Mouse (Mus musculus): Measurements from ENCODE around the gene Sez6l. TPM values are rescaled to one million over a fixed set of nuclear protein-coding genes. Genes with fewer than 3 reads are reported as not detected.

The Sez6l gene
- total RNA-seq, 2 experiments from 2014 or later = not detected

DNA sequence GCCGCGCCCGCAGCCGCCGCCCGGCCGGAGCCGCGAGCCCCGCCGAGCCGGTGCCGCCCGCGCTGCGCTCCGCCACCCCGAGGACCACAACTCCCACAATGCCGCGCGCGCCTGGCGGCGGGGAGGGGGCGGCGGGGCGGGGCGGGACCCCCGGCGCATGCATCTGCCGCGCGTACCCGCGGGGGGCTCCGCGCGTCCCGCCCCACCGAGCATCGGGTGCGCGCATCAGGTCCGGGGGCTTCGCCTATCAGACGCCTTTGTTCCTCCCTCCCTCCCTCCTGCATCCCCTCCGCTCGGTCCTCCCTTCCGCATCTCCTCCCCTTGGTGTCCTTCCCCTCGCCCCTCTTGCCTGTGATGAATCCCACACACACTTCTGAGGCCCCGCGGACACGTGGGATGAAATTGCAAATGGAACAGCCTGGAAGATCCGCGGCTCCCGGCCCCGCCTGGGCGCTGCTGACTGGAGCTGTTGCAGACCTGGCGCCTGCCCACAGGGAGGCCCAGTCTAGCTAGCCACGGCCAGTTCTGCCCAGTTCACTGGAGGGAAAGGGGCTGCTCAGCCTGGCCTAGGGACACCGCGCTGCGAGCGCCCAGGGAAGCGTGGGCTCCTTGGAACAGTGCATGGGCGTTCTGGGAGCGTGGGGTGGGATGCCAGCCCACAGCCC lies 182.1 kb downstream of the Sez6l start, which contains the start of gene Asphd2:
Asphd2 (minus strand) TSS at position 88 of the 665 bp plus-strand sequence.
- peak; percentile 40 for ATAC-seq (replicated peaks; ENCODE audit: poor library complexity, severe bottlenecking)

GRCm38 (mm10) chr5:112394415-112394763 lies 182.6 kb downstream of the Sez6l start:
- no peak for ATAC-seq (replicated peaks; ENCODE audit: poor library complexity, severe bottlenecking)

DNA sequence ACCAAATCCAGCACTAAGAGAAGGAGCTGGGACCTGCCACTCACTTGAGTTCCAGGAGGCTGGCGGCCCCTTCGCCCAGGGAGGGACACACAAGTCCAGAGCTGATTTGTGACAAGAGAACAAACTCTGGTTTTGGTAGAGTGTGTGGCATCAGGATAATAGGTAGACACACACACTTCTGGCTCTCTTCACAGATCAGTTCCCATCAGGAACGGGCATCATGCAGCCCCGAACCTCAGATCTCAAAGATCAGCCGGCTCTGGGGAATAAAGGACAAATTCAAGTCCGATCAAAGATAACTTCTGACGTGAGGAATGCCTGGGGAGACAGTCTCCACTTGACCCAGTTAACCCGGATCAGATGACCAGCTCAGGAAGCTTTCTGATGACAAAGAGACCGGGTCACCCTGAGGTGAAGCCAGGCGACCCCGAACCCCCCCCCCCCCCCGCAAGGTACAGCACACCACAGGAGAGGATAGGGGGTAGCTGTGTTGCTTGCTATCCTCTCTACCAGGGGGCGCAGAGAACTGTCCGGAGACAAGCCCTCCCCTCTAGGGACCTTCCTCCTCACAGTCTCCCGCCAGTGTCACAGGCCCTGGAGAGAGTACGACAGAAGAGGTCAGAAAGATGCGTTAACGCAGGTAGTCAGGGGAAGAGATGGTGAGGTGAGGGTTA lies 183.1 kb downstream of the Sez6l start:
- ATAC-seq (replicated peaks; ENCODE audit: poor library complexity, severe bottlenecking) = no peak

- no peak for ATAC-seq (replicated peaks; ENCODE audit: poor library complexity, severe bottlenecking)
Measured at GRCm38 (mm10) chr5:112391676-112392323, 185.2 kb downstream of the Sez6l start.

DNA sequence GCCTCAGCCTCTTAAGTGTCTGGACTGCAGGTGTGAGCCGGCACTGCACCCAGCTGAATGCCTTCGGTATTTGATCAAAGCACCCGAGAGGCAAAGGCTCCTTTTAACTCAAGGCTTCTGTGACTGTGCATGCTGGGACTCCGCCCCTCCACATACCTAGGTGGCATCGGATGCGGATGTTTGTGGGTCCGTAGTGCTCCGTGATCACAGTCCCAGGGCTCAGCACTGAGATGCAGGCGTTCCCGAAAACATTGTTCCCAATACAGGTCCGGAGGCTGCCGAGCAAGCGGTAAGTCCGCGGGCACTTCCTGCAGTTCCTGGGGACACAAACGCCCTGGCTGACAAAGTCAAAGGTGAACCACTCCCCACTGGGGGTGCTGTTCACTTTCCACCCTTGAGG lies 186.0 kb downstream of the Sez6l start:
- ATAC-seq (replicated peaks; ENCODE audit: poor library complexity, severe bottlenecking) = no peak

GRCm38 (mm10) chr5:112389352-112389751 lies 187.6 kb downstream of the Sez6l start:
- no peak for ATAC-seq (replicated peaks; ENCODE audit: poor library complexity, severe bottlenecking)

- ATAC-seq (replicated peaks; ENCODE audit: poor library complexity, severe bottlenecking) = no peak
Measured at GRCm38 (mm10) chr5:112385973-112386372, 191.0 kb downstream of the Sez6l start.

GRCm38 (mm10) chr5:112384805-112385472 lies 192.0 kb downstream of the Sez6l start:
- peak; percentile 82 for ATAC-seq (replicated peaks; ENCODE audit: poor library complexity, severe bottlenecking)

GRCm38 (mm10) chr5:112382641-112383330 lies 194.2 kb downstream of the Sez6l start:
- no peak for ATAC-seq (replicated peaks; ENCODE audit: poor library complexity, severe bottlenecking)

DNA sequence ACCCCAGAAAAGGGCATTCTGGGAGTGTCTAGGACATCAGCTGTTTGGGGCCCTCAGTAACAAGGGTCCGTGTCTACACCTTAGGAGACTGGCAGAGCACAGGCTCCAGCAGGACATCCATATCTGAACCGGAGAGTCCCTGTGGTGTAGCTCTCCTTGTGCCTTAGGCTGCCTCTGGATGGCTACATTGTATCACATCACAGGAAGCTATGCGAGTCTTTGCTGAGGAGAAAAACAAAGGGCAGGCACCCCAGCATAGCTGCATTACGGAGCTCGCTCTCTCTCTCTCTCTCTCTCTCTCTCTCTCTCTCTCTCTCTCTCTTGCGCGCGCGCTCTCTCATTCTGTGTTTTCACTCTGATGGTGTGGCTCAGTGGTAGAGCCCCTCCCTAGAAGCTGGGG lies 194.9 kb downstream of the Sez6l start:
- ATAC-seq (replicated peaks; ENCODE audit: poor library complexity, severe bottlenecking) = no peak

- ATAC-seq (replicated peaks; ENCODE audit: poor library complexity, severe bottlenecking) = no peak
Measured at GRCm38 (mm10) chr5:112381154-112381553, 195.8 kb downstream of the Sez6l start.

DNA sequence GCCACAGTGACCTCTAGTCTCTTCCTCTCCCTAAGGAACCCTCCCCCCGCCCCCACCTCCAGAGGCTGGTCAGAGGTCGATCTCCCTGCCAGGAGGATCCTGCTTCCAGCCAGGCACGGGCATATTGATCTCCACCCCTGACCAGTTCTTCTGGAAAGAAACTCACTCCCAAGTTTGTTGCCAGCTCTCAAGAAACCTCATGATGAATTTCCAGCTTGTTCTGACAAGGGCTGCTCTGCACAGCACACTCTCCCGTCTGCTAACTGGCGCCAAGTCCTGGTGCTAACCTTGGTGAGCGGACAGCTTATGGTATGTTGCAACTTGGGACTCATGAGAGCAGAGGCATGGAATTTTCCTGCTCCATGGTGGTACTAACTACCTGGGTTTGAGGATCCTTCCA lies 198.3 kb downstream of the Sez6l start:
- ATAC-seq (replicated peaks; ENCODE audit: poor library complexity, severe bottlenecking) = no peak

DNA sequence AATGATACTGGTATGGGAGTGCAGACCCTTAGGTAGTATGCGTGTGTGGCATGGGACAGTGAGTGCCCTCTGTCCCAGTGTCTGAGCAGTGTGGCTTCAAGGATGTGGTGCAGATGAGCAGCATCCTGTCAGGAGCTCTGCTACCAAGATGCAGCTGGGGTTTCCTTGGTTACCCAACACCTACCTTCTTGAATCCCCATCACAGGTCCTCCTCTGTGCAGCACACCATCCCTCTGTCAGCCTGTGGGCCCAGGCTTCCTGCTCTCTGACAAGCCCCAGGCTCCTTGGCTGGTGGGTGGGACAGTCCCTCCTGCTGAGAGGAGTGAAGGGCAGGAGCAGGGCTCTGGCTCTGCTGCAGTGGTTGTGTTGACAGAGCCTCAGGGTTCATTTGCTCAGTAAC lies 199.6 kb downstream of the Sez6l start:
- no peak for ATAC-seq (replicated peaks; ENCODE audit: poor library complexity, severe bottlenecking)

DNA sequence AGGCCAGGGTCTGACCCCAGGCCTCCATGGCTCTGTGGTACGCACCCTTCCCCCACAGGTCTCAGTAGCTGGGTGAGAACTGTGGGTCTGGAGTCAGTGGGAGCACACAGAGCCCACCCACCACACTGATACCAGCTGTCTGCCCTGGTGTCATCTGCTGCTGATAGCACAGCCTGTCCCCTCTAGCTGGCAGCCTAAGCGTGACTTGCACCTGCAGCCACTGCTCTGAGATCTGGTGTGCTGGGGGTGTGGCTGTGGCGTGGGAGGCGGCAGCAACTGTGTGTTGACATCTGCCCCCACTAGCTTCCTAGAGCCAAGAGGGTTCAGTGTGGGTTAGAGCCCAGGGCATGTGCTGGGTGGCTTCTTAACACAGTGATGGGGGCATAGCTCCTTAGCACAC lies 200.9 kb downstream of the Sez6l start:
- no peak for ATAC-seq (replicated peaks; ENCODE audit: poor library complexity, severe bottlenecking)

- no peak for ATAC-seq (replicated peaks; ENCODE audit: poor library complexity, severe bottlenecking)
Measured at GRCm38 (mm10) chr5:112371933-112372332, 205.1 kb downstream of the Sez6l start.

- ATAC-seq (replicated peaks; ENCODE audit: poor library complexity, severe bottlenecking) = no peak
Measured at GRCm38 (mm10) chr5:112370236-112370813, 206.7 kb downstream of the Sez6l start.

DNA sequence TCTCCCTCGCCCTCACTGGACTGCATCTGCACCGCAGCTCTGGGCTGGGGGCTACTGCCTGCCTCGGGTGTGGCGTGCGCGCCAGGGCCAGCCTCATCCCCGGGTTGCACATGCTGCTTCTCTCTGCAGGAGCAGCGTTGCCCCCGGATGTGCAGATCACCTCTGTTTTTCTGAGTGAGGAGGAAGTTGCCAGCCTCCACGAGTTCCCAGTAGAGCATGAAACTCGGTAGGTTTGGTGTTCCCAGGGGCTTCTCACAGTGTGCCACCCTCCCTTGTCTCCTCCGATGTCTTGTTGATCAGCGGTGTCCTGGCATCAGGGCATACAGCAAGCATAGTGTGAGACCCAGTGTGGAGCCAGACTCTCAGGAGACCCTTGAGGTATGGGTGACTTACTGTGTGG lies 207.7 kb downstream of the Sez6l start:
- ATAC-seq (replicated peaks; ENCODE audit: poor library complexity, severe bottlenecking) = no peak

Data from granulocyte monocyte progenitor cell, adult 5-6 weeks (primary cell).